Mouse (Mus musculus) neural tube, embryonic 14.5 days (tissue): Measurements from ENCODE around the gene Tspan14. TPM values are rescaled to one million over a fixed set of nuclear protein-coding genes. Genes with fewer than 3 reads are reported as not detected.

Experiments used
- ATAC-seq: fragments of 200-750 bp; cut with Nextera tagmentation; 2 replicates; pipeline ENCODE4 v1.8.0; 2017; ENCODE audit warnings: low read depth, mild to moderate bottlenecking, moderate TSS enrichment, moderate library complexity
- H3K27ac ChIP-seq: fragments of 300-500 bp; sonication (generic); 2 replicates; pipeline ENCODE4 v1.5.1; 2014; ENCODE audit warnings: low read depth, mild to moderate bottlenecking, control low read depth, low read length, moderate library complexity, mixed read lengths
- H3K27me3 ChIP-seq: fragments of 300-500 bp; sonication (generic); 2 replicates; pipeline ENCODE4 v1.6.1; 2014; ENCODE audit warnings: low read length; ENCODE audit not compliant: control insufficient read depth, insufficient read depth
- H3K36me3 ChIP-seq: fragments of 300-500 bp; sonication (generic); 2 replicates; pipeline ENCODE4 v1.6.1; 2014; ENCODE audit warnings: low read length, mixed read lengths; ENCODE audit not compliant: control insufficient read depth, insufficient read depth
- H3K4me1 ChIP-seq: fragments of 300-500 bp; sonication (generic); 2 replicates; pipeline ENCODE4 v1.6.1; 2014; ENCODE audit warnings: low read length; ENCODE audit not compliant: control insufficient read depth, insufficient read depth
- H3K4me2 ChIP-seq: fragments of 300-500 bp; sonication (generic); 2 replicates; pipeline ENCODE4 v1.6.1; 2014; ENCODE audit warnings: mild to moderate bottlenecking, low read depth, low read length, control low read depth
- H3K4me3 ChIP-seq: fragments of 300-500 bp; sonication (generic); 2 replicates; pipeline ENCODE4 v1.5.1; 2014; ENCODE audit warnings: low read depth, low read length, control low read depth, mixed read lengths
- H3K9ac ChIP-seq: fragments of 300-500 bp; sonication (generic); replicated peaks from 2 replicates; pipeline ENCODE4 v1.6.1; 2014; ENCODE audit warnings: low read depth, mild to moderate bottlenecking, control low read depth, low read length, mixed read lengths
- H3K9me3 ChIP-seq: fragments of 300-500 bp; sonication (generic); 2 replicates; pipeline ENCODE4 v1.6.1; 2016; ENCODE audit warnings: low read length; ENCODE audit not compliant: control insufficient read depth
- WGBS: fragments of 180-500 bp; shearing (Covaris S2); extraction: QIAGEN DNeasy Blood & Tissue Kit; methylation state at CpG from one replicate; pipeline ENCODE4 v1.1.7; 2014; 5-methylcytosine and 5-hydroxymethylcytosine counted together
- polyA plus RNA-seq: library from polyadenylated mRNA; unstranded; fragments of >200 nt; fragmentation: Nextera tagmentation; extraction: Ambion mirVana; gene quantifications from 2 replicates; pipeline ENCODE4 v1.2.1, GENCODE M21; 2014

Tspan14 gene
- polyA plus RNA-seq, 1 experiment from 2014 or later: 45.2 TPM

DNA sequence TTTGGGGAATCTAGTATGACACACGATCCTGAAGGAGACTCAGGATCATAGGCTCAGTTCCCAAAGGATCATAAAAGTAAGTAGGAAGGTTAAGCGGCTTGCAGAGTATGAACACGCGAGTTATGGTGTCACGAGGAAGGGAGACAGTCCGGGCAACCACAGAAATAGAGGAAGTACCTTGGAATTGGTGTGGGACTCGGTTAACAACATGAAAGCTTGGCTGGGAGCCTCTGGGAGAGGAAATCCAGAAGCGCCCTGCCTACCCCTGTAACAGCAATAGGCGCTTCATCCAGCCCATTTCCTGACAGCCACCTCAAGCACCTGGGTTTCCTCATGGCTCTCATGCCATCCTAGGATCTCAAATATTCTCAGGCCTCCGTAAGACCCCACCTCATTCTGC, 39.7 kb upstream of the Tspan14 start:
- no peak overlapping the region for H3K27ac ChIP-seq
- 95% methylated on average over 10 of the region's 10 CpGs for WGBS
- H3K36me3 ChIP-seq: no peaks in the 10 kb centered on the region
- no peak overlapping the region for H3K9ac ChIP-seq
- no peak overlapping the region for H3K4me2 ChIP-seq
- H3K27me3 ChIP-seq: no peaks in the 10 kb centered on the region
- no peaks in the 10 kb centered on the region for H3K9me3 ChIP-seq
- peaks cover 9% of the 10 kb centered on the region; the same call in 1 of the 2 replicates for H3K4me1 ChIP-seq
- no peak overlapping the region for H3K4me3 ChIP-seq
- no peak for ATAC-seq

DNA sequence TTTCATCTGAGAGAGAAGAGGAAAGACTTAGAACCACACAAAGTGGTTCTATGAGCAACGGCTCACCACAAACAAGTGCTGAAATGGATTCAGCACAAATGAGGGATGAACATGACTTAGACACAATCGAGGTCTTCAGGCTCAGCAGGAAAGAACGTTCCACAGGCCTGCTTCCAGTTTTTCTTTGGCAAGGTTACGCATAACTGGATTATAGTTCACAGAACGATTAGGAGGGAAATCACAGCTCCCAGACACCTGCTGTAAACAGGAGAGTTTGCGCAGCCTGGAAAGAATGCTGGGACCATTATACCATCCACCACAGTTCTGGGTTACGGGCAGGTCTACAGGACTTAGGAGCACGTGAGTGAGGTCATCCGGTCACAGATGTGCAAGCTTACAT, 39.1 kb upstream of the Tspan14 start:
- H3K36me3 ChIP-seq: no peaks in the 10 kb centered on the region
- no peak overlapping the region for H3K9ac ChIP-seq
- ATAC-seq: no peak
- peaks cover 9% of the 10 kb centered on the region; the same call in 1 of the 2 replicates for H3K4me1 ChIP-seq
- H3K4me3 ChIP-seq: no peak overlapping the region
- no peak overlapping the region for H3K27ac ChIP-seq
- no peak overlapping the region for H3K4me2 ChIP-seq
- WGBS: 91% methylated on average over 9 of the region's 9 CpGs
- no peaks in the 10 kb centered on the region for H3K9me3 ChIP-seq
- no peaks in the 10 kb centered on the region for H3K27me3 ChIP-seq

DNA sequence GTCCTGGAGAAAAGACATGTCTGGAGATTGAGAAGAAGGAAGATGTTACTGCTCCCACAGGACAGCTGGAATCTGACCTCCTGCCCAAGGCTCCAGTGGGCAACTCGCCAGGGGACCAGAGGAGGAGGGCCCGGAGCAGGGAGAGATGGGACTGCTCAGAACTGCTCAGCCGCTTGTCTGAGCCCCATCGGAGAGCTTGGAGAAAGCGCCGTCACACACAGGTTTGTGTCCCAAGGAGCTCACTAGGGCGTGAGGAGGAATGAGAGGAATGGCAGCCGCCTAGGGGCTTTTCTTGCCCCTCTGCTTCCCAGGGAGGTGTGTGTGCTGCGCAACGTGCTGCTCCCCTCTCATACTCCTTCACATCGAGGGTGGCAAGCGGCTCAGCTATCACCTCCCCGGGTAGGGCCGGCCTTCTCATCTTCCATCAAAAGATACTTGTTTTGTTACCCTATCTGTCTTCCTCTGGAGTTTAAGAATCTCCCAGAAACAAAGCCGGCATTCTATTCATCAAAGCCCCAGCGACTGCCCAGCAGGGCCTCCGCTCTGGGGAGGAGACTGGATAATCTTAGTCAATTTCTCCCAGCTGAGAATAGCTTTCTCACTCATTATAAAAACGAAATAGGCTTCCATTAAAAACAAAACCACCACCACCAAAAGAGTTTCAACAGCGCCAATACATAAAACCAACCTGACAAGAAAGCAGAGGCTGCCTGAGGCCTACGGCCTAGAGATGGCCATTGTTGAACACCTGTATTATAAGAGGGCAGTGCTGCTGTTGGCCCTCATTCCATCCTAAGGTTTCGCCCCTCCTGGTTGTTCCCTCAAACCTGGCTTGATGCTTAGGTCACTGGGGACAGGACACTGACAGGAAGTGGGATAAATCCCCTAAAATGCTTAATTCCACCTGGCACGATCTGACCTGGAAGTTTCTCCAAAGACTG, 37.9 kb upstream of the Tspan14 start:
- H3K27me3 ChIP-seq: no peaks in the 10 kb centered on the region
- H3K4me3 ChIP-seq: no peak overlapping the region
- H3K9me3 ChIP-seq: no peaks in the 10 kb centered on the region
- H3K4me1 ChIP-seq: peaks cover 9% of the 10 kb centered on the region; the same call in 1 of the 2 replicates
- H3K4me2 ChIP-seq: peak overlapping the region; percentile 27; the same call in 1 of the 2 replicates
- H3K9ac ChIP-seq: no peak overlapping the region
- ATAC-seq: peak; percentile 59; the same call in 1 of the 2 replicates
- H3K36me3 ChIP-seq: no peaks in the 10 kb centered on the region; the same call in 1 of the 2 replicates
- H3K27ac ChIP-seq: no peak overlapping the region
- WGBS: 12% methylated on average over 22 of the region's 22 CpGs

DNA sequence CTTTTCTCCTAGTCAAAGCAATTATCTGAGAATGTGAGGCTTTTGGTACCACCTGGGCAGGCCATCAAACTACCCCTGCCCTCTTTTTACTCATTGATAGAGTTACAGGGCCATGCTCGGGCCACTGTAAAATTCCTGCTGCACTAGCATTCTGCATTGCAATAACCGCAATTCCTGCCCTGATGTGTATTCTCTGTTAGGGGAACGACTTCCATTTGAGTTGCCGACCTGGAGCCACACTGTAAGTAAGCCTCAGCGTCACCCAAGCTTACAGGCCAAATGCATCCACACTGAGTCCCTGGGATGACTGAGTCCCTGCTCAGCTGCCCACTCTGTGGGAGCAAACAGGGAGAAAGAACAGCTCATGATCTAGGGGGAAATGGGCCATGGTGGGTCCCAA, 35.0 kb upstream of the Tspan14 start:
- no peak overlapping the region for H3K9ac ChIP-seq
- H3K4me3 ChIP-seq: no peak overlapping the region
- no peaks in the 10 kb centered on the region for H3K9me3 ChIP-seq
- H3K4me2 ChIP-seq: no peak overlapping the region
- ATAC-seq: no peak
- H3K27ac ChIP-seq: no peak overlapping the region
- H3K4me1 ChIP-seq: peaks cover 9% of the 10 kb centered on the region; the same call in 1 of the 2 replicates
- H3K36me3 ChIP-seq: peaks cover 10% of the 10 kb centered on the region; the same call in 1 of the 2 replicates
- 85% methylated on average over 5 of the region's 5 CpGs for WGBS
- H3K27me3 ChIP-seq: no peaks in the 10 kb centered on the region

DNA sequence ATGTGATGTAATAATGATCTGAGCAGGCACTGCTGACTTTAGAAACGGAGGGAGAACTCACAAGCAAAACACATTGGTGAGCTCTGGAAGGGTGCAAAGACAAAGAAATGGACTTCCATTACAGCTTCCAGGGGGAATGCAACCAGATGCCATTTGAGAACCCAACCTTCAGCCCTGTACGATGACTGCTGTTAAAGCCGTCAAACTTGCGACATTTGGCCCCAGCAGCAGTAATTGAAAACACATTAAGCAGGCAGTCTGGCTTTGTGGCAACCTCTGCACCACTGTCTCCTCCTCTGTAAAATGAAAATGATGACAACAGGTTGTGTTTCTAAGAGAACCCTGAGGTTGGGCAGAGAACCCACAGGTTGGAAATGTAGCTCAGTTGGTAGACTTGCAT, 34.2 kb upstream of the Tspan14 start:
- no peak for ATAC-seq
- H3K36me3 ChIP-seq: peaks cover 10% of the 10 kb centered on the region; the same call in 1 of the 2 replicates
- WGBS: 72% methylated on average over 4 of the region's 4 CpGs

DNA sequence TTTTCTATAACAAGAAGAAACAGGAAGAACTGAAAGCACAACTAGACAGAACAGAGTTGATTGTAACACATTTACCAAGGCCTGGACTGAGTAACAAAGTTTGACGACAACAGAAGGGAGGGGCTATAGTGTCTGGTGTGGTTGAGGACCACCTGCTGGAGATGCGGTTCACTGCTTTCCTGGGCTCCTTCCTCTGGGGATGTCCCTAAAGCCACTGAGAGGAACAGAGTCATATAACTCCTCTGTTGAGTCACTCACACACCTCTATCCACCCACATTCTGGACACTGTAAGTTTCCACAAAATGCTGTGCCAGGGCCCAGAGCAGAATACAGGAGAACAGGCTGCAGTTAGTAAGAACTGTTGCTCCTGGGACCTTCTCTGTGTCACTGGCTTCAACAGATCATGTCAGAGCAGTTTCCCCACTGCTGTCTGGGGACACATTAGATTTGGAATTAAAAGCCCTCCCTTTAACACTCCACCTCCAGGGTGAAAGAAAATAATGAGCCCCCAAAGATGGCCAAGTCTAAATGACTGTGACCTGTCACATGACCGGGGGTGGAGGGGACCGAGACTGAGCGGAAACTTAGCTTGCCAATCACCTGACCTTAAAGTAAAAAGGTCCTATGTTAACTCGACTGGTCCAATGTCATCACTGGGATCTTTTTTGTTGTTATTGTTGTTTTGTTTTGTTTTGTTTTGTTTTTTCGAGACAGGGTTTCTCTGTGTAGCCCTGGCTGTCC, 33.5 kb upstream of the Tspan14 start:
- H3K27ac ChIP-seq: no peak overlapping the region
- no peaks in the 10 kb centered on the region for H3K27me3 ChIP-seq
- H3K9ac ChIP-seq: no peak overlapping the region
- H3K4me2 ChIP-seq: no peak overlapping the region
- H3K4me3 ChIP-seq: no peak overlapping the region
- peaks cover 9% of the 10 kb centered on the region; the same call in 1 of the 2 replicates for H3K4me1 ChIP-seq
- WGBS: 84% methylated on average over 7 of the region's 7 CpGs
- no peak for ATAC-seq
- peaks cover 10% of the 10 kb centered on the region; the same call in 1 of the 2 replicates for H3K36me3 ChIP-seq
- H3K9me3 ChIP-seq: no peaks in the 10 kb centered on the region

More for the DNA sequence above, 34.2 kb upstream of the Tspan14 start:
- Histone ChIP-seq H3K27ac (no peak overlapping the region), H3K9ac (no peak overlapping the region), H3K4me1 (peaks cover 9% of the 10 kb centered on the region; the same call in 1 of the 2 replicates), H3K4me3 (no peak overlapping the region), H3K4me2 (no peak overlapping the region), H3K9me3 (no peaks in the 10 kb centered on the region), H3K27me3 (no peaks in the 10 kb centered on the region)

DNA sequence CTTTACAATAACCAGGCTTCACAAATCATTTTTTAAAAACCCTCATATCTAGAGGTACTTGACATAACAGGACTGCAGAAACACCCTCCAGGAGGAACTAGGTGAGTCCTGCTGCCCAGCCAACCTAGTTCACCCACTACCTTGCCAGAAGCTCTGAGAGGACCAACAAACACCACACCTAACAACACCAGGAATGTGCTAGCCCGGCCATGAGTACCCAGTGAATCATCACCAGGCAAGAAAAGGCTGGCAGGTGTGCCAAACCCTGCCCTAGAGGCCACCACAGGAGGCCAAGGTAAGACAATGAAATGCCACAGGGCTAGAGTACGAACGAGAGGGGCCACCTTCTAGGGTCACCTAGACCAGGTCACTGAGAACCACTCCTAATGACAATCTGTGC, 29.6 kb upstream of the Tspan14 start:
- no peak overlapping the region for H3K4me3 ChIP-seq
- 85% methylated on average over 3 of the region's 3 CpGs for WGBS
- H3K4me1 ChIP-seq: no peaks in the 10 kb centered on the region
- no peak overlapping the region for H3K27ac ChIP-seq
- no peak for ATAC-seq
- H3K4me2 ChIP-seq: no peak overlapping the region
- no peak overlapping the region for H3K9ac ChIP-seq
- H3K27me3 ChIP-seq: no peaks in the 10 kb centered on the region
- H3K9me3 ChIP-seq: no peaks in the 10 kb centered on the region
- H3K36me3 ChIP-seq: peaks cover 10% of the 10 kb centered on the region; the same call in 1 of the 2 replicates

DNA sequence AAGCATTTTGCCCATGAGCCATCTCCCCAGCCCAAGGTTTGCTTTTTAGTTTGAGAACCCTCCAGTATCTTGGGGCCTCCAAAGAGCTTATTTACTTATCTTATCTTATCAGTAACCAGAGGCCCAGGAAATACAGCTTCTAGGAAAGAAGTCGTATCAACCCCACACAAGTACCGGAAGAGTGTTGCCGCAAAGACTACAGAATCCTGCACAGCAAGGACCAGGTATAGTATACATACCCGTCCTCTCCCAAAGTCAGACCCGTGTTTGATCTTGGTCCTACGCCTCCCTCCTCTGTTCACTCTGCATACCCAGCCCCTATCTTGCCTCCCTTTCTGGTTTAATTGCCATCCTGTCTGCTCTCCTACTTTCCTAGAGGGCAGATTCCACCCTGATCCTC, 25.9 kb upstream of the Tspan14 start:
- H3K4me2 ChIP-seq: no peak overlapping the region
- 91% methylated on average over 6 of the region's 6 CpGs for WGBS
- no peak overlapping the region for H3K27ac ChIP-seq
- no peaks in the 10 kb centered on the region for H3K9me3 ChIP-seq
- no peak overlapping the region for H3K4me3 ChIP-seq
- ATAC-seq: no peak
- H3K9ac ChIP-seq: no peak overlapping the region
- no peaks in the 10 kb centered on the region for H3K4me1 ChIP-seq
- H3K27me3 ChIP-seq: no peaks in the 10 kb centered on the region
- peaks cover 5% of the 10 kb centered on the region; the same call in 1 of the 2 replicates for H3K36me3 ChIP-seq
